Mouse (Mus musculus) megakaryocyte-erythroid progenitor cell, adult 5-6 weeks (primary cell): ENCODE measurements at regions not wholly inside any gene's neighbourhood (a gene's known extent, or its start where the extent isn't known, plus 50 kb on each side); places are given as distances from the start of the nearest gene placed in this dataset.
A peak's percentile ranks its signal among the peaks of the same experiment; 100 is the strongest.

ENCODE experiments used
- ATAC-seq: replicated peaks from 2 replicates; pipeline ENCODE4 v1.8.0; 2016; ENCODE audit warnings: mild to moderate bottlenecking, inconsistent platforms; ENCODE audit not compliant: severe bottlenecking, poor library complexity, low FRiP score, low TSS enrichment

DNA sequence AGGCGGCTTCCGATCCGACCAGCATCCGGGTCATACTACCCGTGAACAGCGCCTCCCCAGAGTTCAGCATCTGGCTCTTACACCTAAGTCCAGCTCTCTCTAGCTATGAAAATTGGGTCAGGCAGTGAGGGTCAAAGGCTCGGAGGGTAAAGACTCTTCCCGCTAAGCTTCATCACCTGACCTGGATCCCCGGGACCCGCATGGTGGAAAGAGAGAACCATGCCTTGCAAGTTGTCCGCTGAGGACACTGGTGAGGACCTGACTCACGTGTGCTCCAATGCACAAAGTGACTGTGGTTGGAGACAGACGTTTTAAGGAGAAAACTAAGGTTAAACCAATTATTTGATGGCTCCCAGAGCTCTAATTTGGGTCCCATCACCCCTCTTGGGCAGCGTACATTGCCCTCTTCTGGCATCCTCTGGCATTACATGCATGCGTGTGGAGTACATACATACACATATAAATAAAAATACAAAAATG, 74.6 kb upstream of the Sall4 start:
- ATAC-seq: 0 out of 2 replicates have a peak, but pooled peaks have one; percentile 33

DNA sequence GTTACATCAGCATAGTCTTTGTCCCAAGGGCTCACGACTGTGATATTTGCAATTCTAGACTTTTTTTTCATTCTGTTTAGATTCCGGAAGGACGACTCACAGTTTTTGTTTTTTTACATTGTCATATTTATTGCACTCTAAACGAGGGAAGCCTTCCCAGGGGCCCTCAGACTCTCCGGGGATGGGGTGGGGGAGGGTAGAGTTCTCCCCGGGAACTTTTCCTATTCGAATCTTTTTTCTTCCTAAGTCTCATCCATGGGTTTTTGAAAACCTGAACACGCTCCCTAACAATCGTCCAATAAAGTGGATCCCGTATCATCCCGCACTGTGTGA, 73.9 kb upstream of the Sall4 start:
- no peak for ATAC-seq

DNA sequence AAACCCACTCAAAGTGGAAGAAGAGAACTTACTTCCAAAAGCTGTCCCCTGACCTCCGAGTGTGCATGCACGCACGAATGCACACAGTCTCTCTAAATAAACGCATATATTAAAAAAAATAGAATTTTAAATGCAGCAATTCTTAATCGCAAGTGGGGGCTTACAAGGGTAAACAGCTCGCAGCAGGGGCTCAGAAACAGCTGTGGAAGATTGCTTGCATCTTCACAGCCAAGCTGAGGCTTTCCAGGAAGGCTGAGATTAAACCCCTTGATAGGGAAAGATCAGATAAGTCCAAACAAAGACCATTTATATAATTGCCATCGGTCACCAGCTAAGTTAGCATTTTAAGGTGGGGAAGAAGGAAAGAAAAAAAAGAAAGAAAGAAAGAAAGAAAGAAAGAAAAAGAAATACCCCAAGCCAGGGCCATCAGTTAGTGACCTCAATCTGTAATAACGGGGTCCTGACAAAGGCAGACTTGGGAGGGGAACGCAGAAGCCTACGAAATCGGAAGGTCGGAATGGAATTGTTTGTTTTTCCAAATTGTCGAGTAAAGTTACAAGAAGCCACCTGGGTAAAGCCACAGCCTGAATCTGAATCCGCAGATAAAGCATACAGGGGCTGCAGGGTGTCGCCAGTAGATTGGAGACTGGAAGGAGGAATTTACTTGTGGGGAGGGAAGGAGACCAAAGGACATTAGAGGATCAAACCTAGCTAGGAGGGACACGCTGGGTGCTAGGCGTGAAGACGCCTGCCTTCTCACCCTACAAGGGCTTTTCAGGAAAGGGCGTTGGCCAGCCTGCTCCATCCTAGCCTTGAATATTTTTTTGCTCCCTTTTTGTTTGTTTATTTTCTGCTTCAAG, 73.3 kb upstream of the Sall4 start:
- ATAC-seq: peak; percentile 45

DNA sequence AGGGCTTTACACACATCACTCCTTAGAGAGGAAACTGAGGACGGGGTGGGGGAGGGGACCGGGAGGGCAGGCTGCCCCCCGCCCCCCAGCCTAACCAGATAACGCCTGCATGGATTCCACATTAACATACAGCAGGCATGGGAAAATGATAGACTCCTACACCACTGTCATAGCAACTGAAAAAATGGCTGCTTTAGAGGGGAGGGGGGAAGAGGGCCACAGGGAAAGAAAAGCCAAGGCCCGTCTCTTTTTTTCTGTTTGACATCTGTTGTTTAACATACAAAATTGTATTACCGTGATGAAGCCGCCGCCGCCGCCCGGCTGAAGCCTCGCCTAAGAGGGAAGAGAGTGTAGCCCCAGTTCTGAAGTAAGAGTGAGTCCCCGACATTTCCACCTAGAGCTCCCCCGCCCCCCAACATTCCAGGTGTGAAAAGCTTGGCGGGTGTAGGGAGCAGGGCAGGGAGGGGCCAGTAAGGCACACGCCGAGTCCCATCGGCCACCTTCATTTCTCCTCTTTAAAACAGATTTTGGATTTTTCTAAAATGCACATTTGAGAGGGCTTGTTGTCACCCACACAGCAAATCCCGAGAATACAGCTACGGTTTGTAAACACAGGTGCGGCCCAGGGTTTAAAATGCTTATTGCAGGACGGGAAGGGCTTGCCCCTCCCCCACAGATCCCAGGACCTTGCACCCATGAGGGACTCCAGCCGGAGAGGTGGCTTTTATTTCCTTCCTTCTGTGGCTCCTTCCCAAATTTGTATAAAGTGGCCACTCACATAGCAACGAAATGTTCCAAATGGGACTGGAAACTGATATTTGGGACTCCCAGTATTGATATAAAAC, 72.3 kb upstream of the Sall4 start:
- no peak for ATAC-seq

DNA sequence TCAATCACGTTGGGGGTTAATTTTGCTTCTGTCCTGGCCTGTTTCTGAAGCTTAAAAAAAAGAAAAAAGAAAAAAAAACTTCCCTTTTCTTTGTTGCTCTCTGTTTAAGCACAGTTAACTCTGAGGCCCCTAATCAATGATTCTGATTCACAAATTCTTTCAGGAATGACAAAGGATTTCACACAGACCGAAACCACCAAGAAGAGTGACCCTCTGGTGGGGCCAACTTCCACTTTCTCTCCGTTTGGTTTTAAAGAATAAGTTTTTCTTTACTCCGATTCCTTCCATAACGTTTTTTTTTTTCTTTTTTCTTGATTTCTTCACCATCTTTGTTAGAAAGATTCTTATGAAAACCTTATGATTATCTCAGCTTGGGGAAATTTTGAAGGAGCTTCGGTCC, 71.5 kb upstream of the Sall4 start:
- no peak for ATAC-seq

DNA sequence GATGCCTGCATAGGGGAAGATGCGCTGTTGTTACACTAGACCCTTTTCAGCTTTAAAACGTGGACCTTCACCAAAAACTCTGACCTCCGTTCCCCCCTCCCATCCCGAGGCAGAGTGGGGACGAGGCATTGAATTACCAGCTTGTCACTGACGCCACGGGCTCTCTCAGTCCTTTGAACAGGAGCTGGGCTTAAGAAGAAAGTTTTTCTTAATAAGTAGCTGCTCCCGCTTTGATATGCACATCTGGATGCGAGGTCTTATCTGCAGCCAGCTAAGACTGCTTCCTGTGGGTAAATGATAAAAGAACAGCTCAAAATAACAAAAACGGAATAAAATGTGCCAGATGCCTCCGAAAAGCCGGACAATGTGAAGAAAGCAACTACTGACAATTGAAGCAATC, 70.9 kb upstream of the Sall4 start:
- peak; percentile 87 for ATAC-seq

DNA sequence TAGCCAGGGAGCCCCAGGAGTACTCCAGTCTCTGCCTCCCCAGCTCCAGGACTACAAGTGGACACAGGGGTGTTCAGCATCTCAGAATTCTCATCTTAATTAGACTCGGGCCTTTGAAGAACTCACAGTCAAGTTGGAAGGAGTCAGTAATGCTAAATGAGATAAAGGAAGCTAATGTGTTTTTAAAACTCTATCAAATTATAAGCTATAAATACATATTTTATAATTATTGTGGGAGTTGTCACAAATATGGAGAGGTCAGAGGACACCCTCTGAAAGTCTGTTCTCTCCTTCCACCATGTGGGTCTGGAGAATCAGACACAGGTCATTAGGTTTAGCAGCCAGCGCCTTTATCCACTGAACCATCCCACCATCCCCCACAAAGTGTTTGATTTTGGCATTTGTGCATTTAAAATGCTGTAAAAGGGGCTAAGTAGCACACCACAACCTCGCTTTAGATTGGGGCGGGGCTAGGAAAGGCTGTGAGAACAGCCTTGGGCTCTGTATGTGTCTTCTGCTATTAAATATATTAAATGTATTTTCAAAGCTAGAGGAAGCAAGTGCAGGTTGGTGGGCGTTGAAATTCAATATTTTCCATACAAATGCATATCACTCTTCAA, 70.3 kb upstream of the Sall4 start:
- no peak for ATAC-seq

DNA sequence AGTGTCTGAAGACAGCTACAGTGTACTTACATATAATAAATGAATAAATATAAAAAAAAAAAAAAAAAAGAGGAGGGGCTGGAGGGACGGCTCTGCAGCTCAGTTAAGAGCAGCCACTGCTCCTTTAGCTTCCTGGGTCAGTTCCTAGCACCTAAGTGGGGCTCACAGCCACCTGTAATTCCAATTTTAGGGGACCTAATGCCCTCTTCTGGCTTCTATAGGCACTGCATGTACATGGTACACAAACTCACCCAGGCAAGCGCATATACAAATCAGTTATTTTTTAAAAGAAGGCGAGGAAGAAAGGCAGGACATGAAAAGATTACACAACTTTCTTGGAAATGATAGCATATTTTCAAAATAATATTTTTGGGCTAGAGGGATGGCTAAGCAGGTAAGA, 67.0 kb upstream of the Sall4 start:
- no peak for ATAC-seq

DNA sequence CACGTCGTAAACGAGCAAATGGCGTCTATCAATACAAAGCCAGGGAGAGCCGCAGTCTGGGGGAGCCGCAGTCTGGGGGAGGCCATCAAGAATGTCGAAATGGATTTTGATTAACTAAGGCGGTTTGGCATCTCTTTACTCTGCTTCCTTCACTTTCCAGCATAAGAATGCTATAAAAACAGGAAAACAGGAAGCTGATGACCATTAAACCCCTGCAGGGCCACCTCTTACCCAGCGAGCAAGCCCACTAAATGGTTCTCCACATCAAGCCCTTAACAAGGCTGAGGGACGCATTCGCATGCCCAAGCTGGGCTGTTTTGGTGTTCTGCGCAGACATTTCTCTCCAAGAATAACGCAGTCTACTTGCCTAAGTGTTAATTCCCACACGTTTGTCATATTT, 64.0 kb upstream of the Sall4 start:
- ATAC-seq: no peak

DNA sequence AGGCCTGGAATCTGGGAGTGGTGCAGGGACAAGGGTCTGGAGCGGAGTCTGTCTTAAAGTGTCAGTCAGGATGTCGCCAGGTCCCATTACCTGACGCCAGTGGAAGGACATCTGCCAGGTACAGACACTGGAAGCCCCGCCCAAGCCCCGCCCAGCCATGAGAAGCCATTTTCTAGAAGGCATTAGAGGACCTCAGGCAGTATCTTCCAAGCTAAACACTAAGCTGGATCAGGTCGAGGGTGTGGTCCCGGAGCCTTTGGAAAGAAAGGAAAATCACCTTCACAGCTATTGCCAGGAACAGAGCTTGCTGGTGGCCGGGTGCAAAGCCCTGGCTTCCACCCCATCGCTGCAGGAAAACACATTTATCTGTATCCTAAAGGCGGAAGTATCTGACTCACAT, 52.9 kb upstream of the Sall4 start:
- no peak for ATAC-seq
